Mouse (Mus musculus) myocyte (in vitro differentiated cells): ENCODE measurements around the gene Cdh5.

Source experiments
- POLR2A ChIP-seq: IDR thresholded peaks from one replicate; pipeline ENCODE4 v1.6.1; 2011; ENCODE audit warnings: low read depth, mild to moderate bottlenecking, control low read depth, moderate library complexity; ENCODE audit not compliant: insufficient read length
- POLR2AphosphoS2 ChIP-seq: IDR thresholded peaks from one replicate; pipeline ENCODE4 v1.6.1; 2011; ENCODE audit warnings: low read depth, control low read depth; ENCODE audit not compliant: insufficient read length
- SRF ChIP-seq: IDR thresholded peaks from one replicate; pipeline ENCODE4 v1.6.1; 2011; ENCODE audit warnings: low read depth; ENCODE audit not compliant: control insufficient read depth, insufficient read length
- TCF12 ChIP-seq: IDR thresholded peaks from one replicate; pipeline ENCODE4 v1.6.1; 2011; ENCODE audit warnings: mild to moderate bottlenecking, control low read depth; ENCODE audit not compliant: poor library complexity, insufficient read depth, severe bottlenecking
- USF1 ChIP-seq: IDR thresholded peaks from one replicate; pipeline ENCODE4 v1.6.1; 2011; ENCODE audit warnings: low read depth, mild to moderate bottlenecking, control low read depth, moderate library complexity

DNA sequence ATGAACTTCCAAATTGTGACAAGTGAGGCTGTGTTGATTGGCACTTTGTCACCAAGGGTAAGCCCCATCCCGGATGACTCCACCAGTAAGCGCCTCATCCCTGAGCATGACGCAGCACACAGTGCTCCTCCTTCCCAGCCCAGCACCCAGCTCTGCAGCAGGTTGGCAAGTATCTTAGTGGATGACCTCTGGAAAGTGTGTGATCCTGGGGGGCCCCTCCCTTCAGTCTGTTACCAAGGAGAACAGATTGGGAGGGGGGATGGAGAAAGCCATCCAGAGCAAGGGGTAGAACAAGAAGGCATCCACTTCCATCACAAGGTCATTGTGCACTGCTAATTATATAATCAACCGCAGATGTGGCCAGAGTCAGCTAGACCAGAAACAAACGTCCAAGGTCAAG lies 59.3 kb downstream of the Cdh5 start:
- TF ChIP-seq USF1 (no peak), POLR2AphosphoS2 (no peak), POLR2A (no peak), TCF12 (no peak), SRF (no peak)
